Mouse (Mus musculus): ENCODE measurements around the gene Srms.

The Srms gene

DNA sequence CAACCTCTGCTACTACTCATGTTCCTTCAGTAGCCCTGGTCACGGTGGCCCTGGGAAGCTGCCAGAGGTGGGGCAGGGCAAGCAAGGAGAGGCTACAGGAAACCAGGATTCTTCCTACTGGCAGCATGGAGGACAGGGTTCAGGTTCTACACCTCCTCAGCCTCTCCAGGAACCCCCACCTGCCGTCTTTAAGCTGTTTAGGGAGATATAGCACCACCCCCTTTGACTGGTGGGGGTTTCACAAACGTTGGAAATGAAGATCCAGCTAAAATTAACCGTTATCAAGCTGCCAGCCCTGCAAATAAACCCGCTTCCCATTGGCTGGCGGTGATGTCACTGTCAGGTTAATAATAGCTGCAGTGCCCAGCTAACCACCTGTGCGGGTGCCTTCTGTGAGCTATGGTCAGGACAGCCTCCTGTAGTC is 53.9 kb downstream of the Srms start:
- DNase-seq: peak; percentile 93

DNA sequence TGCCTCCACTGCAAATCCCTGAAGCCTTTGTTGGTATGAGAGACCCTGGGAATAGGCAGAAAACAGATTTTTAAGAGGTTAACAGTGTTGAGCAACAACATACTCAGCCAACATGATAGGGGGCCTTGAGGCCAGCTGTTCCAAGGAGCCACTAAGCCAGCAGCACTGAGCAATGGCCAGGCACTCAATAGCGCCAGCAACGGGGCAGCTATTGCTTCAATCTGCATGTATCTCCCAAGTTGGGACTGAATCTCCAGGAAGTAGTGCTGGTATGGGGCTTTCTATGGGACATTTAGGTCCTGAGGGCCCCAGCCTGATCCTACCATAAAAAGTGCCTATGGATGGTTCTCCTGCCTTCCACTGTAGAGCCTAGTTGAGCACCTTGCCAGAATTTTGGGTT is 54.5 kb downstream of the Srms start:
- DNase-seq: peak; percentile 44

DNA sequence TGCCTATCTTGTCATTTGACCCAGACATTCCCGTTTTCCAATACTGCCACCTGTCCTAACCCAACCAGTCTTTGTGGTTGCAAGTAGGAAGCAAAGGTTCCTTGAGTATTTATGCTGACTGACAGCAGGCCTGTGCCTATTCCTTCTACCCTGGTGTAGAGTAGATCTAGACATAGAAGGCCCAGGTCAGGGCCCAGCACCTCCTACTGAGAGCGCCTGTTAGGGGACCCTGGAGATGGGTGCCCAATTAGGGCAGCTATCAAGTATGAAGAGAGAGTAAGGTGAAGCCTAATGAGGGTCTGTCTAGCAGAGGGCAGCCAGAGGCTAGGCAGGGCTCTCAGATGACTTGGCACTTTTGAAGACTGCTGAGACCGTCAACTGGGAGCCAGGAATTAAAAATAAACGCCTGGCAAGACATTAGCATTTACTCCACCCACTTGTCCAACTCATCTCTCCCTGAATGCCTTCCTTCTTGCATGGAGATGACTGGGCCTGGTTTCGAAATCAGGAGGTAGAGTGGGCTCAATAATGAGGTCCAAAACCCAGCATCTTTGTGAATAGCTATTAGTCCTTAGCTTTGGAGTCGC is 55.2 kb downstream of the Srms start:
- peak; percentile 54 for DNase-seq

DNA sequence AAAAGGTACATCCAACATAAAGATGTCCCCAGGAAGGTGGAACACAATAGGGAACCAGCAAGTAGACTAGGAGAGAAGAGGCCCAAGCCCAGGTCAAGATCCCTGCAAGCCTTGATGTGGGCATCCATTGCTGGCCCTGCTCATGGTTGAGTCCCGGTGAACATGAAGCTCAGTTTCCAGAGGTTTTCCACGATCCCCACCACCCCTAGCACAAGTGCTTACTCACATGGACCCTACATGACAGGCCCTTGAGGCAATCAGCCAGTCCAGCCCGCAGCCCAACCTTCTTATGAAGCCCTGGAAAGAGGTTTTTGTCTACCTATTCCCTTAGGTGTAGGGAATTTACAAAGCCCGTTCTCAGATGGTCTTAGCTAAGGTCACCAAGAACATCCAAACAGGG is 55.8 kb downstream of the Srms start:
- no peak for DNase-seq

DNA sequence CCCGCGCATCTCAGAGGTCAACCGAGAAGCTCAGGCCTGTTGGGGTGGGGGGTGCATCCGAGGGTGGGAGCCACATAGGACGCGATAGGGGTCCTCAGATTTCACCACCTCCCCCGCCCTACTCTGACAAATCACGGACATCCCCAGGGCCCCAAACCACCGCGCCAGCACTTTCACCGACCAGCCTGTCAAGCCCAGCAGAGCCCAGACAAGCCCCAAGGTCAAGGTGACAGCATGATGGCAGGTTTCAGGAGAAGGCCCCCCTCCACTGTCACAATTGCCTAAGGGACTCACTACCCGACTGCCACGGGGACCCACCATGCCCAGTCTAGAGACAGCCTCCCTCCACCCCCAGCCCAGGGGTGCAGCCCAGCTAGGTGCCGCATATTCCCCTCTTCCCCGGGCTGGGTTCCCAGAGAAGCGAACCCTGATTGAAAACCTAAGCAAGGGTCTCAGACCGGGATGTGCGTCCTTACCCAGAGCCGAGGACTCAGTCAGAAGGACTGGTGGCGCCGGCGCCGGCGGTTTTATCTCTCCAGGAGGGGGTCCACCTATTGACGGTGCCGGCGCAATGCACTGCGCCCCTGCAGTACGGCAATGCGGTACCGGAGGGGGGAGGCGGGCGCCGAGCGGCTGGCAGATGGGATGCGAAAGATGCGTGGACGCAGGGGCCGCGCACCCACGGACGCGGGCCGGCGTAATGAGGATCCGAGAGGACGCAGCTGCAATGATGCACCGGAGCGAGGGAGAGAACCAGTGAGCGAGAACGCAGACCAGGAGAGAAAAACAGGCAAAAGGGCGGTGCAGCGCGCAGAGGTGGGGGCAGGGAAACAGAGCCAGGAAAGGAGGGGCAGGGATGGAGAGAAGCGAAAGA is 56.5 kb downstream of the Srms start, which contains the start of gene Eef1a2:
Gene Eef1a2 (minus strand): TSS at position 767 of the 874 bp plus-strand sequence.
- peak; percentile 90 for DNase-seq

DNA sequence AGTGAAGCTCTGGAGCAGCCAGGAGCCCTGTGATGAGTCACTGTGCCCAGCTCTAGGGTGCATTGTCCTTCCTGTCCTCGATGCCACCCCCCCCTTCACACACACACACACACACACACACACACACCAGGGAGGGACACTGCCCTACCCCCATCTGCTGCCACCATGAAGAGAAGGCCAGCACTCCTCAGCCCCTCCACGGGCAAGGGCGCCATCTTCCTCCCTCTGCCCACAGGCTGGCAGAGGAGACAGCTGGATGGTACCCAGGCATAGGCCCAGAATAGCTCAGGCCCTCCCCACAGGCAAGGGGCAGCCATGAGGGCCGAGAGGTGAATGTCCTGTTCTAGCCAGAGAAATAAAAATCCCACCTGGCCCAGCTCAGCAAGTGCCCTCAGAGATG is 57.2 kb downstream of the Srms start:
- DNase-seq: peak; percentile 89
